Mouse (Mus musculus): ENCODE measurements around the gene Stk26. TPM values are rescaled to one million over a fixed set of nuclear protein-coding genes. Genes with fewer than 3 reads are reported as not detected.
A peak's percentile ranks its signal among the peaks of the same experiment; 100 is the strongest.

Gene Stk26
- polyA plus RNA-seq (2014; fragmentation: Nextera tagmentation; extraction: Ambion mirVana), result 2.7 and 3.1 TPM in 2 replicates

GRCm38 (mm10) chrX:50840847-50841560 lies at the start of gene Stk26:
Gene Stk26 (plus strand): TSS chrX:50841047.
- 16% methylated on average over 29 of the region's 31 CpGs for WGBS
- H3K4me2 ChIP-seq (ENCODE audit: low read depth), result peak within 1 kb of the TSS; percentile 52
- H3K9me3 ChIP-seq (ENCODE audit: control insufficient read depth, low read length), result no peaks in the 10 kb centered on the region
- H3K27ac ChIP-seq (ENCODE audit: low read depth, low read length), result no peak within 1 kb of the TSS
- peak within 1 kb of the TSS; percentile 34 for H3K4me3 ChIP-seq (ENCODE audit: low read depth, low read length)
- peak; percentile 61 for ATAC-seq (ENCODE audit: insufficient read depth, low FRiP score, low TSS enrichment)
- H3K4me1 ChIP-seq (ENCODE audit: control insufficient read depth, insufficient read depth, low read length), result no peaks in the 10 kb centered on the region
- DNase-seq (ENCODE audit: low spot score), result peak; percentile 57
- peak within 1 kb of the TSS; percentile 29 for H3K9ac ChIP-seq (ENCODE audit: low read length)
- no peaks in the 10 kb centered on the region for H3K27me3 ChIP-seq (ENCODE audit: control insufficient read depth, insufficient read depth, low read length)
- H3K36me3 ChIP-seq (ENCODE audit: control insufficient read depth, insufficient read depth, low read length), result no peaks in the 10 kb centered on the region

GRCm38 (mm10) chrX:50793005-50793680 lies 47.7 kb upstream of the Stk26 start:
- 49% methylated on average over 4 of the region's 4 CpGs for WGBS
- Histone ChIP-seq H3K9ac (ENCODE audit: low read length) (no peak overlapping the region), H3K9me3 (ENCODE audit: control insufficient read depth, low read length) (no peaks in the 10 kb centered on the region), H3K4me2 (ENCODE audit: low read depth) (no peak overlapping the region), H3K27me3 (ENCODE audit: control insufficient read depth, insufficient read depth, low read length) (no peaks in the 10 kb centered on the region), H3K4me3 (ENCODE audit: low read depth, low read length) (no peak overlapping the region), H3K36me3 (ENCODE audit: control insufficient read depth, insufficient read depth, low read length) (no peaks in the 10 kb centered on the region), H3K4me1 (ENCODE audit: control insufficient read depth, insufficient read depth, low read length) (no peaks in the 10 kb centered on the region), H3K27ac (ENCODE audit: low read depth, low read length) (no peak overlapping the region)
- ATAC-seq (ENCODE audit: insufficient read depth, low FRiP score, low TSS enrichment) (no peak), DNase-seq (ENCODE audit: low spot score) (no peak)

- Histone ChIP-seq H3K9me3 (ENCODE audit: control insufficient read depth, low read length) (no peaks in the 10 kb centered on the region), H3K4me1 (ENCODE audit: control insufficient read depth, insufficient read depth, low read length) (no peaks in the 10 kb centered on the region), H3K9ac (ENCODE audit: low read length) (no peak overlapping the region), H3K4me2 (ENCODE audit: low read depth) (no peak overlapping the region), H3K27ac (ENCODE audit: low read depth, low read length) (no peak overlapping the region), H3K36me3 (ENCODE audit: control insufficient read depth, insufficient read depth, low read length) (no peaks in the 10 kb centered on the region), H3K27me3 (ENCODE audit: control insufficient read depth, insufficient read depth, low read length) (no peaks in the 10 kb centered on the region), H3K4me3 (ENCODE audit: low read depth, low read length) (no peak overlapping the region)
- 74% methylated on average over 1 of the region's 1 CpGs for WGBS
- DNase-seq (ENCODE audit: low spot score), result no peak
- ATAC-seq (ENCODE audit: insufficient read depth, low FRiP score, low TSS enrichment), result no peak
Observed at GRCm38 (mm10) chrX:50797798-50798197, 43.0 kb upstream of the Stk26 start.

GRCm38 (mm10) chrX:50798571-50798970 lies 42.3 kb upstream of the Stk26 start:
- H3K4me2 ChIP-seq (ENCODE audit: low read depth), result no peak overlapping the region
- no peaks in the 10 kb centered on the region for H3K4me1 ChIP-seq (ENCODE audit: control insufficient read depth, insufficient read depth, low read length)
- no peak for DNase-seq (ENCODE audit: low spot score)
- H3K27ac ChIP-seq (ENCODE audit: low read depth, low read length), result no peak overlapping the region
- no peaks in the 10 kb centered on the region for H3K36me3 ChIP-seq (ENCODE audit: control insufficient read depth, insufficient read depth, low read length)
- no peaks in the 10 kb centered on the region for H3K27me3 ChIP-seq (ENCODE audit: control insufficient read depth, insufficient read depth, low read length)
- H3K4me3 ChIP-seq (ENCODE audit: low read depth, low read length), result no peak overlapping the region
- no peaks in the 10 kb centered on the region for H3K9me3 ChIP-seq (ENCODE audit: control insufficient read depth, low read length)
- WGBS, result 56% methylated on average over 10 of the region's 10 CpGs
- H3K9ac ChIP-seq (ENCODE audit: low read length), result no peak overlapping the region
- ATAC-seq (ENCODE audit: insufficient read depth, low FRiP score, low TSS enrichment), result no peak

GRCm38 (mm10) chrX:50799656-50800188 lies 41.1 kb upstream of the Stk26 start:
- H3K9me3 ChIP-seq (ENCODE audit: control insufficient read depth, low read length), result no peaks in the 10 kb centered on the region
- no peak overlapping the region for H3K4me3 ChIP-seq (ENCODE audit: low read depth, low read length)
- ATAC-seq (ENCODE audit: insufficient read depth, low FRiP score, low TSS enrichment) (no peak), DNase-seq (ENCODE audit: low spot score) (no peak)
- H3K4me2 ChIP-seq (ENCODE audit: low read depth), result no peak overlapping the region
- 49% methylated on average over 8 of the region's 8 CpGs for WGBS
- H3K36me3 ChIP-seq (ENCODE audit: control insufficient read depth, insufficient read depth, low read length), result no peaks in the 10 kb centered on the region
- H3K4me1 ChIP-seq (ENCODE audit: control insufficient read depth, insufficient read depth, low read length), result no peaks in the 10 kb centered on the region
- H3K9ac ChIP-seq (ENCODE audit: low read length), result no peak overlapping the region
- no peak overlapping the region for H3K27ac ChIP-seq (ENCODE audit: low read depth, low read length)
- H3K27me3 ChIP-seq (ENCODE audit: control insufficient read depth, insufficient read depth, low read length), result no peaks in the 10 kb centered on the region

- DNase-seq (ENCODE audit: low spot score) (no peak), ATAC-seq (ENCODE audit: insufficient read depth, low FRiP score, low TSS enrichment) (no peak)
- H3K4me3 ChIP-seq (ENCODE audit: low read depth, low read length), result no peak overlapping the region
- H3K9ac ChIP-seq (ENCODE audit: low read length), result no peak overlapping the region
- H3K9me3 ChIP-seq (ENCODE audit: control insufficient read depth, low read length), result no peaks in the 10 kb centered on the region
- WGBS, result 51% methylated on average over 4 of the region's 4 CpGs
- no peaks in the 10 kb centered on the region for H3K36me3 ChIP-seq (ENCODE audit: control insufficient read depth, insufficient read depth, low read length)
- no peaks in the 10 kb centered on the region for H3K27me3 ChIP-seq (ENCODE audit: control insufficient read depth, insufficient read depth, low read length)
- H3K4me1 ChIP-seq (ENCODE audit: control insufficient read depth, insufficient read depth, low read length), result no peaks in the 10 kb centered on the region
- no peak overlapping the region for H3K27ac ChIP-seq (ENCODE audit: low read depth, low read length)
- no peak overlapping the region for H3K4me2 ChIP-seq (ENCODE audit: low read depth)
Observed at GRCm38 (mm10) chrX:50805654-50806053, 35.2 kb upstream of the Stk26 start.

- 83% methylated on average over 6 of the region's 6 CpGs for WGBS
- Histone ChIP-seq H3K4me3 (ENCODE audit: low read depth, low read length) (no peak overlapping the region), H3K27me3 (ENCODE audit: control insufficient read depth, insufficient read depth, low read length) (no peaks in the 10 kb centered on the region), H3K36me3 (ENCODE audit: control insufficient read depth, insufficient read depth, low read length) (no peaks in the 10 kb centered on the region), H3K4me1 (ENCODE audit: control insufficient read depth, insufficient read depth, low read length) (no peaks in the 10 kb centered on the region), H3K27ac (ENCODE audit: low read depth, low read length) (no peak overlapping the region), H3K9ac (ENCODE audit: low read length) (no peak overlapping the region), H3K4me2 (ENCODE audit: low read depth) (no peak overlapping the region), H3K9me3 (ENCODE audit: control insufficient read depth, low read length) (no peaks in the 10 kb centered on the region)
- no peak for DNase-seq (ENCODE audit: low spot score)
- ATAC-seq (ENCODE audit: insufficient read depth, low FRiP score, low TSS enrichment), result no peak
Observed at GRCm38 (mm10) chrX:50823856-50824255, 17.0 kb upstream of the Stk26 start.

GRCm38 (mm10) chrX:50835592-50835991 lies 5.3 kb upstream of the Stk26 start:
- Histone ChIP-seq H3K27ac (ENCODE audit: low read depth, low read length) (no peak overlapping the region), H3K36me3 (ENCODE audit: control insufficient read depth, insufficient read depth, low read length) (no peaks in the 10 kb centered on the region), H3K4me2 (ENCODE audit: low read depth) (no peak overlapping the region), H3K9ac (ENCODE audit: low read length) (no peak overlapping the region), H3K9me3 (ENCODE audit: control insufficient read depth, low read length) (no peaks in the 10 kb centered on the region), H3K27me3 (ENCODE audit: control insufficient read depth, insufficient read depth, low read length) (no peaks in the 10 kb centered on the region), H3K4me3 (ENCODE audit: low read depth, low read length) (no peak overlapping the region), H3K4me1 (ENCODE audit: control insufficient read depth, insufficient read depth, low read length) (no peaks in the 10 kb centered on the region)
- ATAC-seq (ENCODE audit: insufficient read depth, low FRiP score, low TSS enrichment), result no peak
- DNase-seq (ENCODE audit: low spot score), result no peak
- 80% methylated on average over 3 of the region's 3 CpGs for WGBS

All from neural tube, embryonic 11.5 days (tissue).